Mouse (Mus musculus) hindlimb bud, embryonic 11.5 days (tissue): ENCODE results near the gene Ubr7.

Experiments
- DNase-seq: peaks from one replicate; pipeline ENCODE4 v3.0.0-alpha.2; 2012; ENCODE audit warnings: low read depth, low spot score; ENCODE audit errors: extremely low spot score

Gene Ubr7

DNA sequence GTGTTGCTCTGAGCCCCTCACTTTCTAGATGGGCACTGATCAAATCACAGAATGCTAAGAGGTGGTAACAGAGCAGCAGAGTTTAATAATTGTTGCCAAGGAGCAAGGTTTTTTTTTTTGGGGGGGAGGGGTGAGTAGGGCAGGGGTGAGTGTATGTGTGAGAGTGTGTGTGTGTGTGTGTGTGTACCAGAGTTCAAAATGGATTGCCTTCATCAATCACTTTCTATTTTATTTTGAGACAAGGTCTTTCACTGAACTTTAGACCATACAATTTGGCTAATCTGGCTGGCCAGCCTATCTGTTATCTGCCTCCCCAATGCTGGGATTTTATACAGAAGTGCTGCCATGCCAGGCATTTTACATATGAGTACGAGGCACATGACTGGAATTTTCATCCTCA, 57.1 kb downstream of the Ubr7 start:
- DNase-seq: no peak

DNA sequence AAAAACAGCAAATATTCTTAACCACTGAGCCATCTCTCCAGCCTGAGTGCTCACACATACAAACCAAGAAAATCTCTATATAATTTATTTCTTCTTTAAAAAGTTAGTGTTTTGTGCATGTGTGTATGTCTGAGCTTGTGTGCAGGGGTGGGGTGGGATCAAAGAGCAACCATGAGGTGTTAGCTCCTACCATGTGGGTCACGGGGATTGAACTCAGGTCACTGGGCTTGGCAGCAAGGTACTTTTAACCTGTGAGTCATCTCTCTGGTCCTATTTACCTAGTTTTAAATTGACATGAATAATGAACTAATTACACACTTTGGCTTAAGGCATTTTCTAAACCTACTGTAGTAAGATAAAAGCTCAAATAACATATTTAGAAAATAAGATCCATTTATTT, 68.6 kb downstream of the Ubr7 start:
- DNase-seq: no peak

DNA sequence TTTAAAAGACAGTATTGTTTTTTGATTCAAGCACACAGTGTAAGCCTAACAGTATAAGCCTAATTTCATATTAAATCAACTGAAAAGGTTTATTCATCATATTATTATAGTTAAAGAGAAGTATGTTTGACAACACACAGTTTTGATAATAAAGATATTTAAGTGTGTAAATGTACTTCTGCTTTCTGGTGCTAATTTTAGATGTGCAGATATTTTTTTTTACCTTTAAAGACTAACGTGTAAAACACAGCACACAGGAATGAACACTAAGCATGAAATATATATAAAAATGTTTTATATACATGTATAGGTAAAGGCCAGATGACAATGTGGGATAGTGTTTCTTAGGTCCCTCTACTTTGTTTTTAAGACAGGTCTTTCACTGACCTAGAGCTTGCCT, 69.4 kb downstream of the Ubr7 start:
- no peak for DNase-seq
